Mouse (Mus musculus) liver, adult 2 months (tissue): ENCODE results near the gene Mapre3. TPM values are rescaled to one million over a fixed set of nuclear protein-coding genes. Genes with fewer than 3 reads are reported as not detected.

Source experiments
- DNase-seq: peaks from one replicate; pipeline ENCODE4 v3.0.0-alpha.2; 2011; ENCODE audit warnings: low read depth, low spot score; ENCODE audit errors: extremely low read depth
- H3K27ac ChIP-seq: fragments of 200-500 bp; replicated peaks from 2 replicates; pipeline ENCODE4 v1.5.1; 2012; ENCODE audit warnings: low read depth, mild to moderate bottlenecking, control low read depth, inconsistent platforms, low read length; ENCODE audit not compliant: insufficient read depth
- H3K27me3 ChIP-seq: fragments of 200-500 bp; 2 replicates; pipeline ENCODE4 v1.6.1; 2012; ENCODE audit warnings: mild to moderate bottlenecking, moderate library complexity, low read length, inconsistent platforms; ENCODE audit not compliant: control insufficient read depth, insufficient read depth
- H3K36me3 ChIP-seq: fragments of 200-500 bp; 2 replicates; pipeline ENCODE4 v1.6.1; 2012; ENCODE audit warnings: low read length, inconsistent platforms; ENCODE audit not compliant: control insufficient read depth, insufficient read depth
- H3K4me1 ChIP-seq: fragments of 200-500 bp; 2 replicates; pipeline ENCODE4 v1.6.1; 2011; ENCODE audit warnings: low read length; ENCODE audit not compliant: control insufficient read depth, insufficient read depth
- H3K4me3 ChIP-seq: fragments of 200-500 bp; 2 replicates; pipeline ENCODE4 v1.5.1; 2011; ENCODE audit warnings: low read depth, mild to moderate bottlenecking, control low read depth, low read length, moderate library complexity; ENCODE audit not compliant: insufficient read depth
- H3K79me2 ChIP-seq: fragments of 200-500 bp; 2 replicates; pipeline ENCODE4 v1.6.1; 2012; ENCODE audit warnings: inconsistent platforms, mild to moderate bottlenecking, low read length, moderate library complexity; ENCODE audit not compliant: control insufficient read depth, insufficient read depth
- H3K9ac ChIP-seq: fragments of 200-500 bp; 2 replicates; pipeline ENCODE4 v1.6.1; 2012; ENCODE audit warnings: low read depth, mild to moderate bottlenecking, control low read depth, inconsistent platforms, low read length
- CTCF ChIP-seq: fragments of 200-500 bp; IDR thresholded peaks from 2 replicates; pipeline ENCODE4 v1.5.1; 2011; ENCODE audit warnings: low read depth, low read length, control low read depth
- POLR2A ChIP-seq: fragments of 200-500 bp; IDR thresholded peaks from 2 replicates; pipeline ENCODE4 v1.6.1; 2011; ENCODE audit warnings: low read length, control low read depth; ENCODE audit not compliant: insufficient read depth; ENCODE audit errors: extremely low read depth
- WGBS: fragments of 180-500 bp; shearing (Covaris S2); methylation state at CpG from one replicate; pipeline ENCODE4 v1.1.7; 2018; 5-methylcytosine and 5-hydroxymethylcytosine counted together
- polyA plus RNA-seq: library from polyadenylated mRNA; depleted of rRNA; stranded (reverse); fragments of >200 nt; gene quantifications from 2 replicates; pipeline ENCODE4 v1.2.3, GENCODE M21; 2012
- total RNA-seq: library from RNA; depleted of rRNA; stranded (reverse); fragments of >200 nt; gene quantifications from 2 replicates; pipeline ENCODE4 v1.2.3, GENCODE M21; 2014

The Mapre3 gene
- total and polyA plus RNA-seq, 2 experiments, result 5.7 to 48.5 TPM

- Histone ChIP-seq H3K4me3 (no peak overlapping the region), H3K27ac (no peak overlapping the region), H3K27me3 (no peaks in the 10 kb centered on the region), H3K79me2 (peaks cover 2% of the 10 kb centered on the region; the same call in 1 of the 2 replicates), H3K4me1 (peaks cover 3% of the 10 kb centered on the region), H3K36me3 (no peaks in the 10 kb centered on the region), H3K9ac (no peak overlapping the region)
- DNase-seq, result no peak
- no peak for TF ChIP-seq POLR2A
- TF ChIP-seq CTCF, result no peak
- WGBS, result 81% methylated on average over 2 of the region's 2 CpGs
Measured at GRCm38 (mm10) chr5:30850556-30850925, 36.1 kb downstream of the Mapre3 start.

GRCm38 (mm10) chr5:30853522-30853921 lies 39.1 kb downstream of the Mapre3 start:
- peaks cover 4% of the 10 kb centered on the region for H3K4me1 ChIP-seq
- no peaks in the 10 kb centered on the region; the same call in 1 of the 2 replicates for H3K79me2 ChIP-seq
- H3K4me3 ChIP-seq, result no peak overlapping the region
- no peaks in the 10 kb centered on the region for H3K36me3 ChIP-seq
- H3K27me3 ChIP-seq, result no peaks in the 10 kb centered on the region
- H3K27ac ChIP-seq, result no peak overlapping the region
- TF ChIP-seq POLR2A (no peak), CTCF (no peak)
- WGBS, result 97% methylated on average over 4 of the region's 4 CpGs
- no peak for DNase-seq
- no peak overlapping the region for H3K9ac ChIP-seq

- Histone ChIP-seq H3K9ac (no peak overlapping the region), H3K4me3 (no peak overlapping the region), H3K79me2 (no peaks in the 10 kb centered on the region; the same call in 1 of the 2 replicates), H3K27ac (no peak overlapping the region), H3K27me3 (no peaks in the 10 kb centered on the region), H3K36me3 (no peaks in the 10 kb centered on the region), H3K4me1 (peaks cover 4% of the 10 kb centered on the region)
- peak; percentile 52 for TF ChIP-seq CTCF
- TF ChIP-seq POLR2A, result no peak
- DNase-seq, result peak; percentile 74
- 33% methylated on average over 3 of the region's 3 CpGs for WGBS
Measured at GRCm38 (mm10) chr5:30855674-30856073, 41.2 kb downstream of the Mapre3 start.

- WGBS, result 74% methylated on average over 2 of the region's 2 CpGs
- H3K36me3 ChIP-seq, result no peaks in the 10 kb centered on the region
- no peaks in the 10 kb centered on the region; the same call in 1 of the 2 replicates for H3K79me2 ChIP-seq
- TF ChIP-seq POLR2A, result no peak
- TF ChIP-seq CTCF, result 0 out of 2 replicates have a peak, but pooled peaks have one; percentile 2
- no peak overlapping the region for H3K27ac ChIP-seq
- no peak overlapping the region for H3K4me3 ChIP-seq
- no peak overlapping the region for H3K9ac ChIP-seq
- no peaks in the 10 kb centered on the region for H3K27me3 ChIP-seq
- DNase-seq, result no peak
- H3K4me1 ChIP-seq, result peaks cover 4% of the 10 kb centered on the region
Measured at GRCm38 (mm10) chr5:30856124-30856523, 41.7 kb downstream of the Mapre3 start.

- Histone ChIP-seq H3K4me3 (no peak overlapping the region), H3K27ac (no peak overlapping the region), H3K79me2 (no peaks in the 10 kb centered on the region), H3K9ac (no peak overlapping the region), H3K4me1 (no peaks in the 10 kb centered on the region), H3K36me3 (peaks cover 11% of the 10 kb centered on the region), H3K27me3 (no peaks in the 10 kb centered on the region)
- TF ChIP-seq CTCF, result 0 out of 2 replicates have a peak, but pooled peaks have one; percentile 12
- no peak for TF ChIP-seq POLR2A
- 80% methylated on average over 4 of the region's 4 CpGs for WGBS
- DNase-seq, result no peak
Measured at GRCm38 (mm10) chr5:30863852-30864251, 49.4 kb downstream of the Mapre3 start.

GRCm38 (mm10) chr5:30864322-30864721 lies 49.9 kb downstream of the Mapre3 start:
- Histone ChIP-seq H3K4me1 (no peaks in the 10 kb centered on the region), H3K27me3 (no peaks in the 10 kb centered on the region), H3K79me2 (no peaks in the 10 kb centered on the region), H3K9ac (no peak overlapping the region), H3K4me3 (no peak overlapping the region), H3K27ac (no peak overlapping the region), H3K36me3 (peaks cover 11% of the 10 kb centered on the region)
- DNase-seq, result no peak
- no peak for TF ChIP-seq CTCF
- TF ChIP-seq POLR2A, result no peak
- WGBS, result 77% methylated on average over 15 of the region's 15 CpGs
